Mouse (Mus musculus) kidney, postnatal 0 days (tissue): ENCODE measurements around the gene Ciao2a. TPM values are rescaled to one million over a fixed set of nuclear protein-coding genes. Genes with fewer than 3 reads are reported as not detected.

Experiments used
- ATAC-seq: fragments of 200-750 bp; cut with Nextera tagmentation; replicated peaks from 2 replicates; pipeline ENCODE4 v1.8.0; 2017; ENCODE audit warnings: low read depth, moderate number of reproducible peaks, moderate TSS enrichment, moderate library complexity; ENCODE audit not compliant: low FRiP score
- DNase-seq: peaks from one replicate; pipeline ENCODE4 v3.0.0-alpha.2; 2016; ENCODE audit warnings: low spot score
- H3K27ac ChIP-seq: fragments of 300-500 bp; sonication (generic); 2 replicates; pipeline ENCODE4 v1.5.1; 2014; ENCODE audit warnings: mild to moderate bottlenecking
- H3K27me3 ChIP-seq: fragments of 300-500 bp; sonication (generic); 2 replicates; pipeline ENCODE4 v1.6.1; 2014; ENCODE audit warnings: low read length, mixed read lengths; ENCODE audit not compliant: insufficient read depth
- H3K36me3 ChIP-seq: fragments of 300-500 bp; sonication (generic); 2 replicates; pipeline ENCODE4 v1.6.1; 2014; ENCODE audit warnings: low read length, mixed read lengths; ENCODE audit not compliant: insufficient read depth
- H3K4me1 ChIP-seq: fragments of 300-500 bp; sonication (generic); replicated peaks from 2 replicates; pipeline ENCODE4 v1.6.1; 2014; ENCODE audit warnings: antibody characterized with exemption, low read length, mixed read lengths; ENCODE audit not compliant: insufficient read depth
- H3K4me2 ChIP-seq: fragments of 300-500 bp; sonication (generic); 2 replicates; pipeline ENCODE4 v1.6.1; 2014; ENCODE audit warnings: mild to moderate bottlenecking, low read length, moderate library complexity, mixed read lengths
- H3K4me3 ChIP-seq: fragments of 300-500 bp; sonication (generic); replicated peaks from 2 replicates; pipeline ENCODE4 v1.5.1; 2014; ENCODE audit warnings: low read depth, low read length
- H3K9ac ChIP-seq: fragments of 300-500 bp; sonication (generic); 2 replicates; pipeline ENCODE4 v1.6.1; 2014; ENCODE audit warnings: low read depth, low read length
- H3K9me3 ChIP-seq: fragments of 300-500 bp; sonication (generic); replicated peaks from 2 replicates; pipeline ENCODE4 v1.6.1; 2016; ENCODE audit warnings: low read length, inconsistent platforms, mixed read lengths
- CTCF ChIP-seq: IDR thresholded peaks from 2 replicates; pipeline ENCODE4 v1.5.1; 2016; ENCODE audit warnings: antibody characterized with exemption, low read depth, mild to moderate bottlenecking, moderate library complexity
- WGBS: fragments of 180-500 bp; shearing (Covaris S2); extraction: QIAGEN DNeasy Blood & Tissue Kit; methylation state at CpG from one replicate; pipeline ENCODE4 v1.1.7; 2014; 5-methylcytosine and 5-hydroxymethylcytosine counted together
- polyA plus RNA-seq: library from polyadenylated mRNA; unstranded; fragments of >200 nt; fragmentation: Nextera tagmentation; extraction: Ambion mirVana; gene quantifications from 2 replicates; pipeline ENCODE4 v1.2.1, GENCODE M21; 2015

The Ciao2a gene
- polyA plus RNA-seq, 1 experiment from 2014 or later, result 173 TPM

DNA sequence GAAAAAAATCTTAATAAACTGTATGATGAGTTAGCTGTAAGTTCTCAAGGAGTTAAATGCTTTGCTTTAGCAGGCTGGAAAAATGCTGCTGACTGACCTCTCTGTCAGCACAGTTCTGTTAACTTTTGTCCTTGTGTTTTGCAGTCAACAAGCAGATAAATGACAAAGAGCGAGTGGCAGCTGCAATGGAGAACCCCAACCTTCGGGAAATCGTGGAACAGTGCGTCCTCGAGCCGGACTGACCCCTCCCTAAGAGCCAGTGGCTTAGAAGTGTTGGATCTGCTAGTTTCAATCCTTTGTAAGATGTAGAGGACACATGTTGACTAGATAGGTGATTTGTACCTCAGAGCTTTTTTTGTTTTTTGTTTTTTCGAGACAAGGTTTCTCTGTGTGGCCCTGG lies 11.8 kb downstream of the Ciao2a start:
- no peak for TF ChIP-seq CTCF
- peaks cover 40% of the 10 kb centered on the region for H3K36me3 ChIP-seq
- no peaks in the 10 kb centered on the region for H3K27me3 ChIP-seq
- H3K27ac ChIP-seq, result no peak overlapping the region
- H3K9ac ChIP-seq, result no peak overlapping the region
- ATAC-seq (no peak), DNase-seq (no peak)
- no peaks in the 10 kb centered on the region for H3K4me1 ChIP-seq
- H3K4me2 ChIP-seq, result no peak overlapping the region
- H3K4me3 ChIP-seq, result no peak overlapping the region
- H3K9me3 ChIP-seq, result no peaks in the 10 kb centered on the region
- 93% methylated on average over 7 of the region's 7 CpGs for WGBS

DNA sequence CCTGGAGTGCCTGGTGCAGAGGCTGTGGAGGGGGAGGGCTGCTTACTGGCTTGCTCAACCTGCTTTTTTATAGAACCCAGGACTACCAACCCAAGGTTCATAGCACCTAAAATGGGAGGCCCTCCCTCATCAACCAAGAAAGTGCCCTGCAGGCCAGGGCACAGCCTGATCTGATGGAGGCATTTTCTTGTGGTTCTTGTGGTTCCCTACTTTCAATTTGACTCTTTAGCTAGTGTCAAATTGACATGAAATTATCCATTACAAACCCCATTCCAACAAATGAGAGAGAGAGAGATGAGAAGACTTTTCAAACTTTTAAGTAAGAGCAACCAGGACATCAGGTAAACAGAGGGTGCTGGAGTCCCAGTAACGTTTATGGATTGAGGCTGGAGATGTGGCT lies 15.9 kb downstream of the Ciao2a start:
- Histone ChIP-seq H3K9me3 (no peaks in the 10 kb centered on the region), H3K4me2 (no peak overlapping the region), H3K27ac (no peak overlapping the region), H3K9ac (no peak overlapping the region), H3K4me3 (no peak overlapping the region), H3K27me3 (no peaks in the 10 kb centered on the region), H3K36me3 (peaks cover 29% of the 10 kb centered on the region), H3K4me1 (no peaks in the 10 kb centered on the region)
- no peak for TF ChIP-seq CTCF
- DNase-seq (no peak), ATAC-seq (no peak)
- 74% methylated on average over 1 of the region's 1 CpGs for WGBS

DNA sequence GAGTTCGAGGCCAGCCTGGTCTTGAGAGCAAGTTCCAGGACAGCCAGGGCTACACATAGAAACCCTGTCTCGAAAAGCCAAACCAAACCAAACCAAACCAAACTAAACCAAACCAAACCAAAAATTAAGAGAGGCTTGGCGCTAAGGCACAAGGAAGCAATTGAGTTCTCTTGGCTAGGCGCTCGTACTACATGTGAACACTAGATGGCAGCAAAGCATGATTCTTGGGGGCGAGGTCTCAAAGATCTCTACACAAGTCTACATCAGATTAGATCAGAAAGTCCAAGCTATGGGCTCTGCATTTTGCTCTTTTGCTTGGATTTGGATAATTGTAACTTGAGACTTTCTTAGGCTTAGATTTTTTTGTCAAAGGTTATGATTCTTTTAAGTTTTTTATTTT lies 17.8 kb downstream of the Ciao2a start:
- Histone ChIP-seq H3K4me1 (no peaks in the 10 kb centered on the region), H3K4me3 (no peak overlapping the region), H3K27me3 (no peaks in the 10 kb centered on the region), H3K4me2 (no peak overlapping the region), H3K27ac (no peak overlapping the region), H3K9ac (no peak overlapping the region), H3K36me3 (peaks cover 12% of the 10 kb centered on the region), H3K9me3 (no peaks in the 10 kb centered on the region)
- ATAC-seq, result no peak
- WGBS, result 7% methylated on average over 6 of the region's 6 CpGs
- TF ChIP-seq CTCF, result peak; percentile 92
- peak; percentile 90 for DNase-seq

DNA sequence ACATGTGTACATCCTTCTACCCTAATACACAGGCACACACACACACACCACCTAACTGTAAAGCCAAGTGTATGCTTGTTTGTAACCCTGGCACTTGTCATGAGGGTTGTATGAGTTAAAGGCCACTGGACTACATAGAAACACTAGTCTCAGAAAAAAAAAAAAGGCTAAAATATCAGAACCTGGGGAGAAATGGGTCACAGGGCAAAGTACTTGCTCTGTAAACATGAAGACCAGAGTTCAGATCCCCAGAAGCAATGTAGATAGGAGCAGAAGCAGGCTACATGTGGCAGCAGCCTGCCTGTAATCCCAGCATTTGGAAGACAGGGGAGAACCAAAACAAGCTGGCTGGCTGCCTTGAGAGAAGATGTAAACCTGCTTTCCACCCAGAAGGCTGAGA lies 19.7 kb downstream of the Ciao2a start:
- TF ChIP-seq CTCF, result no peak
- Histone ChIP-seq H3K36me3 (no peaks in the 10 kb centered on the region), H3K27ac (no peak overlapping the region), H3K9ac (no peak overlapping the region), H3K27me3 (no peaks in the 10 kb centered on the region), H3K4me2 (no peak overlapping the region), H3K4me1 (no peaks in the 10 kb centered on the region), H3K9me3 (no peaks in the 10 kb centered on the region), H3K4me3 (no peak overlapping the region)
- ATAC-seq (no peak), DNase-seq (no peak)

DNA sequence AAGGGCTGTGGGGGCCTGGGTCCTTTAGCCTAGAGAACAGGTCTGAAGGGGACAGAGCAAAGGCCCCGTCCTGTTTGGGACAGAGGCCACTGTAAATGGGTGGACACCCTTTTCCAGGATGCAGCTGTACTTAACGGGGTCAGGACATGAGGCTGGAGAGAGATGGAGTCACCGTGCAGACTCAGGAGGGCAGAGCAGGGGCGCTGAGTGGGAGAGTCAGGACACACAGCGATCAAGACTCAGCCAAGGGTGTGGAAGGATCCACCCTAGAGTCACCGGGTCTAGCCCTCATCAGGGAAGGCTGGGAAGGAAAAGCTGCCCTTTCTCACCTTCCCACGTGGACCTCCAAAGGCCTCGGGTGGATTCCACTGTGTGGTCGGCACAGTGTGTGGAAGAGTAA lies 25.6 kb downstream of the Ciao2a start:
- DNase-seq (no peak), ATAC-seq (no peak)
- Histone ChIP-seq H3K4me1 (no peaks in the 10 kb centered on the region), H3K9me3 (no peaks in the 10 kb centered on the region), H3K27me3 (no peaks in the 10 kb centered on the region), H3K9ac (no peak overlapping the region), H3K4me3 (no peak overlapping the region), H3K27ac (no peak overlapping the region), H3K4me2 (no peak overlapping the region), H3K36me3 (no peaks in the 10 kb centered on the region)
- WGBS, result 44% methylated on average over 9 of the region's 9 CpGs
- TF ChIP-seq CTCF, result no peak

DNA sequence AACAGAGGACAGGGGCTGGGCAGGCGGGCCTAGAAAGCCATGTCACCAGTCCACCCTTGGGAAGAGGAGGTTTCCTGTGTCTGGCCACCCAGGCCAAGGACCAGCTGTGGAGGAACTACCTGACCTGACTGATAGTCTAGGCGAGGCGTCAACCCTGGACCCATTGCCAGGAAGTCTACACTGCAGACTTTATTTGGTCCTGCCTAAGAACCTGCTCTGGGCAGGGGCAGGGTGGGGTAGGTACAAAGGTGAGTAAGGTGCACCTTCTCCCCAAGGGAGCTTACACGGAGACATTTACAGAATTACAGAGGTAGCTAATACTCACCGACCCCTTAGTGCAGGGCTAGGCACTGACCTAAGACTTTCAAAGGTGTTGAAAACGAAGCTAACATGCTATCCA lies 27.2 kb downstream of the Ciao2a start:
- Histone ChIP-seq H3K4me3 (no peak overlapping the region), H3K9ac (no peak overlapping the region), H3K4me1 (0 out of 2 replicates have a peak, but pooled peaks cover 3% of the 10 kb centered on the region), H3K27ac (no peak overlapping the region), H3K36me3 (no peaks in the 10 kb centered on the region), H3K9me3 (no peaks in the 10 kb centered on the region), H3K27me3 (no peaks in the 10 kb centered on the region), H3K4me2 (no peak overlapping the region)
- WGBS, result 89% methylated on average over 6 of the region's 6 CpGs
- no peak for DNase-seq
- no peak for ATAC-seq
- TF ChIP-seq CTCF, result no peak

DNA sequence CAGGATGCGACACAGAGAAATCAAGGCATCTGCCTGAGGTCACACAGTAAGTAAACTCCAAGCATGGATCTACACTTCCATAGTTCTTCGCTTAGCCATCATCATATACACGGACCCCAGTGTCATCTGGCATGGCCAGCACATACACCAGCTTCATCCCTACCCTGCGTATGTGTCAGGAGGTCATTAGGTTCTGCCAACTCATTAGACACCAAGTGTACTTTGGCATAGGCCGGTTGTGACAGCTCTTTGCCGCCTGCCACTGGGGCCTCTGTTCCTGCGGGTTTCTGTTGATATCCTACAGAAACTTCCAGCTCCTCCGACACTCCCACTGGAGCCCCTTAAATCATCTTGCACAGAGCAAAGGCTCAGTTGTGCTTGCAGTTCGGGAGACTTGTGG lies 27.6 kb downstream of the Ciao2a start:
- H3K4me3 ChIP-seq, result no peak overlapping the region
- H3K9me3 ChIP-seq, result no peaks in the 10 kb centered on the region
- H3K36me3 ChIP-seq, result no peaks in the 10 kb centered on the region
- H3K27me3 ChIP-seq, result no peaks in the 10 kb centered on the region
- 67% methylated on average over 9 of the region's 9 CpGs for WGBS
- H3K4me1 ChIP-seq, result 0 out of 2 replicates have a peak, but pooled peaks cover 3% of the 10 kb centered on the region
- no peak for DNase-seq
- H3K27ac ChIP-seq, result no peak overlapping the region
- H3K9ac ChIP-seq, result no peak overlapping the region
- ATAC-seq, result no peak
- no peak overlapping the region for H3K4me2 ChIP-seq
- no peak for TF ChIP-seq CTCF
